Mouse (Mus musculus) limb, embryonic 12.5 days (tissue): ENCODE measurements around the gene Plppr4. TPM values are rescaled to one million over a fixed set of nuclear protein-coding genes. Genes with fewer than 3 reads are reported as not detected.

Experiments
- microRNA-seq: library from miRNA; unstranded; fragments of <30 nt; microRNA quantifications from one replicate; pipeline ENCODE4, GENCODE M21; 2017
- polyA plus RNA-seq: library from polyadenylated mRNA; unstranded; fragments of >200 nt; fragmentation: Nextera tagmentation; extraction: Ambion mirVana; gene quantifications from 2 replicates; pipeline ENCODE4 v1.2.1, GENCODE M21; 2016

The Plppr4 gene
- polyA plus RNA-seq, 1 experiment from 2014 or later: 0.10 TPM

Small RNA genes within 50 kb of the gene (microRNA-seq; reads per million reads assigned to microRNA genes)
- gene Gm22408: not detected

Other genes with a start within 250 kb of the Plppr4 start
- gene Plppr5, start 214.0 kb upstream of the Plppr4 start, polyA plus RNA-seq: 0.05 and 0.06 TPM in 2 replicates